Mouse (Mus musculus): ENCODE data around the gene Tmem248. TPM values are rescaled to one million over a fixed set of nuclear protein-coding genes. Genes with fewer than 3 reads are reported as not detected.

The Tmem248 gene
- polyA plus RNA-seq, 1 experiment from 2014 or later, result 40.2 TPM

DNA sequence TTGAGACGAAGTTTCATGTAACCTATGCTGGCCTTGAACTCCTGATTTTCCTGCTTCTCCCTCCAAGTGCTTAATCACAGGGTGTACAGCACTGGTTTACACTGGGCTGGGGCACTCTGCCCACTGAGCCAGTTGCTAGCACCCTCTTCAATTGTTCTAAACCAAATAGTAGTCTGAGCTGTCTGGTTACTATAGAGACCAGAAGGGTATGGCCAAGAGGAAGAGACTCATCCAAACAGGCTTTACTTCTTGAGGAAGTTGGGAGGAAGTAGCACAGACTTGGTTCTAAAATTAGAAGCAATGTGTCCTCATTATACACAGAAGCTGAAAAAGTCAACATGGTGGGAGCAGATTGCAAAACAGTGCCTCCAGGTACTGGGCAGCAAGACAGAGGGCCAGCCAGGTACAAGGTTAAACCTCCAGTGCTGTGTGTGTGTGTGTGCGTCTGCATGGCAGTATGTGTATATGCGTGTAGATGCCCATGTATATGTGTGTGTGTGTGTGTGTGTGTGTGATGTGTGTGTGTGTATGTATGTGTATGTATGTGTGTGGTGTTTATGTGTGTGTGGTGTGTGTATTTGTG is 11.3 kb upstream of the Tmem248 start:
- Histone ChIP-seq H3K9me3 (no peaks in the 10 kb centered on the region), H3K4me1 (replicated peaks) (no peaks in the 10 kb centered on the region), H3K27me3 (replicated peaks) (no peaks in the 10 kb centered on the region), H3K4me2 (replicated peaks) (no peak overlapping the region), H3K9ac (no peak overlapping the region), H3K27ac (no peak overlapping the region), H3K36me3 (peaks cover 16% of the 10 kb centered on the region), H3K4me3 (replicated peaks) (no peak overlapping the region)
- ATAC-seq, result no peak
- WGBS, result 88% methylated on average over 3 of the region's 3 CpGs

DNA sequence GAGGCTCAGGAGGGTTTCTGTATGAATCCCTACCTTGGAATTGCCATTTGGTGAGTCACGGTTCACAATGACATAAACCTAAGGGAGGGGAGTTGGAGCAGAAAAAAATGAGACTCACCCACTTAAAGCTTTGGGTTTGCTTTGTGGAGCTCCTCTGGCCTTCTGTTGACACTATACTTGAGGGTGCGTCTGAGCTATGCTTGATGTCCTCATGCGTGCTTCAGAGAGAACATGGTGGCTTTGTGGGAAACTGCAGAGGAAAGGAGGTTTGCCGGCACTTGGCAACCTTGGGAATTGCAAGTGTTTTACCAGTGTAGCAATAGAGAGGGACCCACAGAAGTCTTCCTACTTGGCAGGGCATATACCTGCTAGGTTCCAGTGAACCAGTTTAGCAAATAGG is 9.6 kb upstream of the Tmem248 start:
- Histone ChIP-seq H3K4me3 (replicated peaks) (no peak overlapping the region), H3K36me3 (peaks cover 24% of the 10 kb centered on the region), H3K4me1 (replicated peaks) (no peaks in the 10 kb centered on the region), H3K4me2 (replicated peaks) (no peak overlapping the region), H3K9me3 (no peaks in the 10 kb centered on the region), H3K27ac (no peak overlapping the region), H3K9ac (no peak overlapping the region), H3K27me3 (replicated peaks) (no peaks in the 10 kb centered on the region)
- 89% methylated on average over 4 of the region's 4 CpGs for WGBS
- no peak for ATAC-seq

DNA sequence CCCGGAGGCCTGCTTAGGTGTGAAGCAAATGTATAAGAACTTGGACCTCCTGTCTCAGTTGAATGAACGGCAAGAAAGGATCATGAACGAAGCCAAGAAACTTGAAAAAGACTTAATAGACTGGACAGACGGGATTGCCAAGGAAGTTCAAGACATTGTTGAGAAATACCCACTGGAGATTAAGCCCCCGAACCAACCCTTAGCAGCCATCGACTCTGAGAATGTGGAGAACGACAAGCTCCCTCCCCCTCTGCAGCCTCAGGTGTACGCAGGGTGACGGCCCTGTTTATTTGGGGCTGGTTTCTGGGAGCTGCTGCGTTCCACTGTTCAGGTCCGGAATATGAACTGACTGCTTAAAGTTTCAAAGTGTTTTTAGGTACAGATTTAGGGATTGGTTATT is 3.9 kb upstream of the Tmem248 start:
- Histone ChIP-seq H3K36me3 (peaks cover 28% of the 10 kb centered on the region), H3K27ac (no peak overlapping the region), H3K4me2 (replicated peaks) (no peak overlapping the region), H3K4me1 (replicated peaks) (no peaks in the 10 kb centered on the region), H3K9ac (no peak overlapping the region), H3K27me3 (replicated peaks) (no peaks in the 10 kb centered on the region), H3K9me3 (no peaks in the 10 kb centered on the region), H3K4me3 (replicated peaks) (no peak overlapping the region)
- ATAC-seq, result no peak
- 85% methylated on average over 11 of the region's 11 CpGs for WGBS

DNA sequence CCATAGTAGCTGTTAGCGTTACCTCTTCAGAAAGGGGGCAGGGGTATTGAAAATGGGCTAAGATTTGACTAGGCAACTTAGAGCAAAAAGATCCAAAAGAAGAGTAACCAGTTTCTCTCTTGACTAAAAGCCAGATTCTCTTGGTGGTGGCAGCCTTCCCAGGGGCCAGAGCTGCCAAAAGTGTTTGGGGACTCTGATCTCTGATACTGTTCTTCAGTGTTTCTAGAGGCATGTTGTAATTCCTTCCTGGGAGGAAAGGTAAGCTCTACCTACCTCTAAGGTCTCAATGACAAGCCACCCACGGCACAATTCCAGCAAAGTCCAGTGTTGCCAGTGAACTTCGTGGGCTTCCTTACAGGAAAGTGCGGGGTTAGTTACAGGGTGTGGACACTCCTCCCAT is 525 bp downstream of the Tmem248 start:
- ATAC-seq, result no peak
- H3K4me3 ChIP-seq (replicated peaks), result no peak overlapping the region
- H3K27me3 ChIP-seq (replicated peaks), result no peaks in the 10 kb centered on the region
- no peaks in the 10 kb centered on the region for H3K4me1 ChIP-seq (replicated peaks)
- H3K9ac ChIP-seq, result no peak overlapping the region
- H3K36me3 ChIP-seq, result peaks cover 11% of the 10 kb centered on the region
- no peak overlapping the region for H3K27ac ChIP-seq
- 94% methylated on average over 4 of the region's 4 CpGs for WGBS
- no peak overlapping the region for H3K4me2 ChIP-seq (replicated peaks)
- no peaks in the 10 kb centered on the region for H3K9me3 ChIP-seq

DNA sequence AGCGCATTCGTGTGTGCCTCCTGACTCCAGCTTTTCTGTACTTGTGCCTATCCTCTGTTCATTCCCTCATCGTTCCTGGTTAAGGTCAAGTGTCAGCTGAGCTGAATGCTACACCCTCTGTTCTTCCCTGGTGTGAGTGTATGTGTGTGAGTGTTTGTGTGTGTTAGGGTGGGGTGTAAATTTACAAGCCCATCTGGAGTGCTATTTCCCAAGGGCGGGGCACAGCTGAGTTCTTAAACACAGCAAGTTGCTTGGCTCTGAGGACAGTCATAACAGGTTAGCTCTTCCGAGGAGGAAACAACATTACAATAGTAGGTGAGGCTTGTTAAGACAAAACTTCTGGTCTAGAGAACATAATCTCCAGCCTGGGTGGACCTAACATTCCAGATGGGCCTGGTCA is 1.5 kb downstream of the Tmem248 start:
- 90% methylated on average over 5 of the region's 5 CpGs for WGBS
- H3K4me3 ChIP-seq (replicated peaks), result no peak overlapping the region

DNA sequence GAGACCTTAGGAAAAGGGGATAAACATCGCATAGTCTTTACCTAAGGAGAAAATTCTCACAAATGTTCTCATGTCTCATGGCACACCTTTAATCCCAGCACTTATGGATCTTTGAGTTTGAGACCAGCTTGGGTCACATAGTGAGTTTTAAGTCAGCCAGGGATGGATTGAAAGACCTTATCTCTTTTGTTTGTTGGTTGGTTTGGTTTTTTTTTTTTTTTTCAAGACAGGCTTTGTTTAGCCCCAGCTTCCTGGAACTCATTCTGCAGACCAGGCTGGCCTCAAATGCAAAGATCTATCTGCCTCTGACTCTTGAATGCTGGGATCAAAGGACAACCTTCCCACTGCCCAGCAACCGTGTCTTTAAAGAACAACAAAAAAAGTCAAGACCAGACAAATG is 4.4 kb downstream of the Tmem248 start:
- Histone ChIP-seq H3K27ac (no peak overlapping the region), H3K9ac (no peak overlapping the region), H3K4me2 (replicated peaks) (peak overlapping the region; percentile 70), H3K4me1 (replicated peaks) (peaks cover 11% of the 10 kb centered on the region), H3K36me3 (no peaks in the 10 kb centered on the region), H3K27me3 (replicated peaks) (no peaks in the 10 kb centered on the region), H3K9me3 (no peaks in the 10 kb centered on the region), H3K4me3 (replicated peaks) (peak overlapping the region; percentile 100)
- no peak for ATAC-seq
- WGBS, result 48% methylated on average over 2 of the region's 2 CpGs

More for the DNA sequence above, 1.5 kb downstream of the Tmem248 start:
- Histone ChIP-seq H3K27ac (no peak overlapping the region), H3K27me3 (replicated peaks) (no peaks in the 10 kb centered on the region), H3K9ac (no peak overlapping the region), H3K4me1 (replicated peaks) (peaks cover 3% of the 10 kb centered on the region), H3K4me2 (replicated peaks) (no peak overlapping the region), H3K9me3 (no peaks in the 10 kb centered on the region), H3K36me3 (peaks cover 4% of the 10 kb centered on the region; the same call in 1 of the 2 replicates)
- ATAC-seq, result no peak

DNA sequence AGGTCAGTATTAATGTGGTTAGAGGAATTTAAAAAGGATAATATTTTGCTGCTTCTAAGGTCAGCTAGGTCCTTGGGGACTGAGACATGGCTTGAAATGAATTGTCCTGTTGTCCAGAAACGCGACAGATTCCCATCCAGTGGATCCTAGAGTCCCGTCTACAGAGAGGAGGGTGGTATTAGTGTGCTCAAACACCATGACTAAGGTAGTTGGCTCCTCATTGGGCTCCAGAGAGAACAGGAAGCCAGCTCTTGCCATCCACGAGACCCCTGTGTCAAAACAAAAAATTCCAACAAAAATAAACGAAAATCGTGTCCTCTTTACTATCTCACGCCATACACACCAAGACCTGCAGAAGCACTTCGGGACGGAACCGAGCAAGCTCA is 4.9 kb downstream of the Tmem248 start:
- peak; percentile 60 for ATAC-seq
- WGBS, result 0% methylated on average over 10 of the region's 10 CpGs

DNA sequence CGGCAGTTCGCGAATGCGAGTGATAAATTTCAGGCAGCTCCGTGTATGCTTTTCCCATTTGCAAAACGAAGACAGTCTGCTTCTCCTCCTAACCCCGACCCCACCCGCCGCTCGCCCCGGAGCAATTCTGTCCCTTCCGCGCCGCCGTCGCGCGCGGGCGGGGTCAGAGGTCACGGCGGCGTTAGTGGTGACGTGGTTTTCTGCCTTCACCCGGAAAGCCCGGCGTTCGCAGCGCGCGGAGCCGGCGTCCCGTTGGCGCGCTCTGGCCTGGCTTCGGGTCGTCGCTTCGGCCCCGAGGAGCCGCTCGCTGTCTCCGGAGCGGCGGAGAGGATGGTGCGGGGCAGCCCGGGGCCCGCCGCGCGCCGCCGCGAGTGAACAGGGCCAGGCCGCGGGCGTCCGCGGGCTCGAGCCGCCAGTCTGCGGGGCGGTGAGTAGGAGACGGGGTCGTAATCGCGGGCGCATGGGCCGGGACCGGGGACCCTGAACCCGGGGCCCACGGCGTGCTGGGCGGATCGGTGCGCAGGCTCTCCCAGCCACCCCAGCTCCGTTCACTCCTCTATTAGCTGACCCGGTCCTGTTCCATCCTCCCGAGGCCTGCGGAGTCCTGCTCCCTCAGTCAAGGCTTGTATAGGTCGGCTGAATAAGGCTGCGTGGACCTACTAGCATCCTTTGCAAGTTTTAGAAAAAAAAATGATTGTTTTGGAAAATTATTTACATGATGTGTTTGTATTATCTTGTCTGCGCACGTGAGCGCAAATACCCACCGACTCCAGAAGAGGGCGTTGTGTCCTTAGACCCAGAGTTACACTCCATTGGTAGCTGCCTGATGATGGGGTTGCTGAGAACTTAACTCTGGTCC is 5.5 kb downstream of the Tmem248 start:
- ATAC-seq, result peak; percentile 88
- H3K27me3 ChIP-seq (replicated peaks), result no peaks in the 10 kb centered on the region
- peaks cover 15% of the 10 kb centered on the region for H3K4me1 ChIP-seq (replicated peaks)
- peak overlapping the region; percentile 70 for H3K4me2 ChIP-seq (replicated peaks)
- H3K27ac ChIP-seq, result peak overlapping the region; percentile 81
- no peaks in the 10 kb centered on the region for H3K36me3 ChIP-seq
- under 1% methylated on average over 77 of the region's 88 CpGs for WGBS
- H3K9ac ChIP-seq, result peak overlapping the region; percentile 94
- no peaks in the 10 kb centered on the region for H3K9me3 ChIP-seq
- H3K4me3 ChIP-seq (replicated peaks), result peak overlapping the region; percentile 100

More for the DNA sequence above, 4.9 kb downstream of the Tmem248 start:
- Histone ChIP-seq H3K4me1 (replicated peaks) (peaks cover 12% of the 10 kb centered on the region), H3K27ac (peak overlapping the region; percentile 81), H3K9ac (peak overlapping the region; percentile 94), H3K27me3 (replicated peaks) (no peaks in the 10 kb centered on the region), H3K4me2 (replicated peaks) (peak overlapping the region; percentile 70), H3K9me3 (no peaks in the 10 kb centered on the region), H3K36me3 (no peaks in the 10 kb centered on the region), H3K4me3 (replicated peaks) (peak overlapping the region; percentile 100)

DNA sequence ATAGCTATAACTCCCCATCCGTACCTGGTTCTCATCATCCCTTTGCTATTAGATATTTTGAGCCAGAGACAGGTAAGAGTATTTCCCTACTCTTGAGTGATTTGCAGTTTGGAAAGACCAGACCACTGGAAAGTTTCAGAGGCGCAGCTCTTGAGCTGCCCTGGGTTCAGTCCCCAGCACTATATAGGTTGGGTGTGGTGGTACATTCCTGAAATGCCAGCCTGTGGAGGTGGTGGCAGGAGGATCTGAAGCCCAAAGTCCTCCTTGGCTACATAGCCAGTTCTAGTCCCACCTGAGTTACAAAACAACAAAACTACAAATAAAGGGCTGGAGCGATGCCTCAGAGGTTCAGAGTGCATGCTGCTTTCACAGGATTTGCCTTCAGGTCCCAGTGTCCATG is 9.9 kb downstream of the Tmem248 start:
- WGBS, result 83% methylated on average over 3 of the region's 3 CpGs

DNA sequence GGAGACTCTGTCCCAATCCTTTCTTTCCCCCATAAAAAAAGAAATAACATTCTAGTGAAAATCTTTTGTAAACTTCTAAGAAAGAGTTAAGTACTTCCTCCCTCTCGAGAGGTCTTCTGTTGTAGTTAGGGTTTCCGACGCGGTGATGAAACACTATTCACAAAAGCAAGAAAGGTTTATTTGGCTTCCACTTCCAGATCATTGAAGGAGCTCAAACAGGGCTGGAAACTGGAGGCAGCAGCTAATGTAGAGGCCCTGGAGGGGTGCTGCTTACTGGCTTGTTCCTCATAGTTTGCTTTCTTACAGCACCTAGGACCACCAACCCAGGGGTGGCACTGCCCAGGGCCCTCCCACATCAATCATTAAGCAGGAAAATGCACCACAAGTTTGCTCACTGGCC is 11.2 kb downstream of the Tmem248 start:
- Histone ChIP-seq H3K9ac (no peak overlapping the region), H3K36me3 (peaks cover 22% of the 10 kb centered on the region), H3K4me2 (replicated peaks) (no peak overlapping the region), H3K9me3 (no peaks in the 10 kb centered on the region), H3K4me1 (replicated peaks) (peaks cover 16% of the 10 kb centered on the region), H3K27me3 (replicated peaks) (no peaks in the 10 kb centered on the region), H3K27ac (no peak overlapping the region), H3K4me3 (replicated peaks) (no peak overlapping the region)
- no peak for ATAC-seq
- WGBS, result 50% methylated on average over 4 of the region's 4 CpGs

More for the DNA sequence above, 9.9 kb downstream of the Tmem248 start:
- H3K36me3 ChIP-seq, result peaks cover 10% of the 10 kb centered on the region
- no peak for ATAC-seq
- H3K4me3 ChIP-seq (replicated peaks), result no peak overlapping the region
- H3K27ac ChIP-seq, result no peak overlapping the region
- H3K4me1 ChIP-seq (replicated peaks), result peaks cover 17% of the 10 kb centered on the region
- no peak overlapping the region for H3K4me2 ChIP-seq (replicated peaks)
- H3K27me3 ChIP-seq (replicated peaks), result no peaks in the 10 kb centered on the region
- H3K9me3 ChIP-seq, result no peaks in the 10 kb centered on the region
- H3K9ac ChIP-seq, result no peak overlapping the region

DNA sequence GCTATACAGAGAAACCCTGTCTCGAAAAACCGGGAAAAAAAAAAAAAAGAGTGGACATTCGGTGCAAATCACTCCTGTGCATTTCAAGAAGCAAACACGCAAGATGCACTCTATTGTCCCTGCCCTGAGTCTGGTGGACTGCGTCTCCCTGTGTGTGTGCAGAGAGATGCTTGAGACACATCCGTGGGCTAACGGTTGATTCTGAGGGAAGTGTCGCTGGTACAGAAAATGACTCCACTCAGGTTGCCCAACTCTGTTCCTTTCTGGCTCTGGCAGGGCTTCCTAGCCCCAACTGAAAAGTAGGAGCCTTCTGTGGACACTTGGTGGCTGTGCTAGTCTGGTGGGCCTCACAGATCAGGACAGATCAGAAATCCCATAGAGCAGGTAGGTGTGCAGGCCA is 19.4 kb downstream of the Tmem248 start:
- H3K4me1 ChIP-seq (replicated peaks), result no peaks in the 10 kb centered on the region
- no peaks in the 10 kb centered on the region for H3K27me3 ChIP-seq (replicated peaks)
- ATAC-seq, result no peak
- H3K4me3 ChIP-seq (replicated peaks), result no peak overlapping the region
- no peaks in the 10 kb centered on the region for H3K9me3 ChIP-seq
- H3K27ac ChIP-seq, result no peak overlapping the region
- WGBS, result 92% methylated on average over 8 of the region's 8 CpGs
- peaks cover 81% of the 10 kb centered on the region for H3K36me3 ChIP-seq
- H3K4me2 ChIP-seq (replicated peaks), result no peak overlapping the region
- no peak overlapping the region for H3K9ac ChIP-seq

DNA sequence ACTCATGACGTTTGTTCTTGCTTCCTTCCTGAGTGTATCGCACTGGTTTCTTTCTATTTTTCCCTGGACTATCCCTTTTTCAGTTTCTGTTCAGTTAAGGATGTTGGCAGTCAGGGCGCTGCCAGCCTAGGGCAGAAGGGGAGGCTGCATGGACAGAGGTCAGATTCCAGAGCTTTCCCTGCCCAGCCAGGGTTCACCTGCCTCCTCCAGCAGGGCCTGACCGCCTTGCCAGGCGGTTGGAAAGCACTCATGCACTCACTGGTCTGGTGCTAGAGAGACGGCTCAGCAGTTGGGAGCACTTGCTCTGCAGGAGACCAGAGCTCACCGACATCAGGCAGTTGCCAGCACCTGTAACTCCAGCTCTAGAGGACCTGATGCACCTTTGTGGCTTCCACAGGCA is 22.4 kb downstream of the Tmem248 start:
- Histone ChIP-seq H3K9ac (no peak overlapping the region), H3K9me3 (no peaks in the 10 kb centered on the region), H3K27ac (no peak overlapping the region), H3K4me3 (replicated peaks) (no peak overlapping the region), H3K27me3 (replicated peaks) (no peaks in the 10 kb centered on the region), H3K4me2 (replicated peaks) (no peak overlapping the region), H3K4me1 (replicated peaks) (no peaks in the 10 kb centered on the region), H3K36me3 (peaks cover 65% of the 10 kb centered on the region)
- WGBS, result 92% methylated on average over 7 of the region's 7 CpGs
- ATAC-seq, result no peak

DNA sequence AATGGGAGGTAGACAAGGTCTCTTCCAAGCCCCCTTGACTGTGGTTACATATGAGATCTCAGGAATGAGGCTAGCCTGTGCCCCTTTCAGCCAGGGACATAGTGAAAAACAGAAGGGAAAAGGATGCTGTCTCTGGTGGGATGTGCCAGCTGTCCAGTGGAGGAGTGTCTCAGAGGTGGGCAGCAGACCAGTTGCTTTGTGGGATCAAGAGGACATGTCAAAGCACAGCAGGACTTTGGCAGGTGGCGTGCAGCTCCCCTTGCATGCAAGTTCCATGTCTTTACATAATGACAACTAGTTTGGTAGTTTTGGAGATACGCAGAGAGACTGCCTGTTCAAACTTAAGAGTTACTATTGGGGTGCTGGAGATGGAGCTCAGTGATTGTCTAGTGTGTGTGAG is 23.0 kb downstream of the Tmem248 start:
- H3K36me3 ChIP-seq, result peaks cover 65% of the 10 kb centered on the region

More for the DNA sequence above, 23.0 kb downstream of the Tmem248 start:
- Histone ChIP-seq H3K9me3 (no peaks in the 10 kb centered on the region), H3K4me2 (replicated peaks) (no peak overlapping the region), H3K4me1 (replicated peaks) (no peaks in the 10 kb centered on the region), H3K27ac (no peak overlapping the region), H3K9ac (no peak overlapping the region), H3K4me3 (replicated peaks) (no peak overlapping the region), H3K27me3 (replicated peaks) (no peaks in the 10 kb centered on the region)
- no peak for ATAC-seq
- 93% methylated on average over 2 of the region's 2 CpGs for WGBS

All from intestine, embryonic 15.5 days (tissue).